Mouse (Mus musculus) forebrain, embryonic 14.5 days (tissue): Measurements from ENCODE around the gene Efcab9. TPM values are rescaled to one million over a fixed set of nuclear protein-coding genes. Genes with fewer than 3 reads are reported as not detected.

Experiments
- ATAC-seq: fragments of 200-750 bp; cut with Nextera tagmentation; 2 replicates; pipeline ENCODE4 v1.8.0; 2017; ENCODE audit warnings: mild to moderate bottlenecking, moderate library complexity
- DNase-seq: peaks from one replicate; pipeline ENCODE4 v3.0.0-alpha.2; 2015; ENCODE audit warnings: low spot score
- H3K27ac ChIP-seq: fragments of 300-500 bp; sonication (generic); 2 replicates; pipeline ENCODE4 v1.5.1; 2014; ENCODE audit warnings: low read depth, mild to moderate bottlenecking, control low read depth, low read length, moderate library complexity
- H3K27me3 ChIP-seq: fragments of 300-500 bp; sonication (generic); replicated peaks from 2 replicates; pipeline ENCODE4 v1.6.1; 2014; ENCODE audit warnings: low read length, control low read depth, mixed read lengths; ENCODE audit not compliant: control insufficient read depth, insufficient read depth
- H3K36me3 ChIP-seq: fragments of 300-500 bp; sonication (generic); 2 replicates; pipeline ENCODE4 v1.6.1; 2014; ENCODE audit warnings: low read length, control low read depth; ENCODE audit not compliant: control insufficient read depth, insufficient read depth
- H3K4me1 ChIP-seq: fragments of 300-500 bp; sonication (generic); 2 replicates; pipeline ENCODE4 v1.6.1; 2014; ENCODE audit warnings: antibody characterized with exemption, low read length, control low read depth; ENCODE audit not compliant: control insufficient read depth, insufficient read depth
- H3K4me2 ChIP-seq: fragments of 300-500 bp; sonication (generic); 2 replicates; pipeline ENCODE4 v1.6.1; 2014; ENCODE audit warnings: mild to moderate bottlenecking, control low read depth, low read length
- H3K4me3 ChIP-seq: fragments of 300-500 bp; sonication (generic); 2 replicates; pipeline ENCODE4 v1.5.1; 2014; ENCODE audit warnings: low read depth, low read length, control low read depth
- H3K9ac ChIP-seq: fragments of 300-500 bp; sonication (generic); 2 replicates; pipeline ENCODE4 v1.6.1; 2014; ENCODE audit warnings: mild to moderate bottlenecking, low read length, control low read depth, moderate library complexity
- H3K9me3 ChIP-seq: fragments of 300-500 bp; sonication (generic); replicated peaks from 2 replicates; pipeline ENCODE4 v1.6.1; 2016; ENCODE audit warnings: low read length, control low read depth, mixed read lengths; ENCODE audit not compliant: control insufficient read depth
- WGBS: fragments of 180-500 bp; shearing (Covaris S2); extraction: QIAGEN DNeasy Blood & Tissue Kit; methylation state at CpG from one replicate; pipeline ENCODE4 v1.1.7; 2014; 5-methylcytosine and 5-hydroxymethylcytosine counted together
- polyA plus RNA-seq: library from polyadenylated mRNA; unstranded; fragments of >200 nt; fragmentation: Nextera tagmentation; extraction: Ambion mirVana; gene quantifications from 2 replicates; pipeline ENCODE4 v1.2.1, GENCODE M21; 2014

Gene Efcab9
- polyA plus RNA-seq, 1 experiment from 2014 or later, result not detected

- H3K4me3 ChIP-seq, result no peak overlapping the region
- H3K27me3 ChIP-seq, result no peaks in the 10 kb centered on the region
- H3K4me2 ChIP-seq, result no peak overlapping the region
- WGBS, result 79% methylated on average over 3 of the region's 3 CpGs
- no peak overlapping the region for H3K9ac ChIP-seq
- DNase-seq (no peak), ATAC-seq (no peak)
- 0 out of 2 replicates have a peak, but pooled peaks cover 4% of the 10 kb centered on the region for H3K36me3 ChIP-seq
- H3K4me1 ChIP-seq, result no peaks in the 10 kb centered on the region
- H3K9me3 ChIP-seq, result no peaks in the 10 kb centered on the region
- no peak overlapping the region for H3K27ac ChIP-seq
Observed at GRCm38 (mm10) chr11:32485290-32485689, 46.6 kb downstream of the Efcab9 start.

GRCm38 (mm10) chr11:32481525-32481924, 50.4 kb downstream of the Efcab9 start:
- H3K27ac ChIP-seq, result no peak overlapping the region
- H3K4me1 ChIP-seq, result no peaks in the 10 kb centered on the region
- ATAC-seq (no peak), DNase-seq (no peak)
- H3K27me3 ChIP-seq, result no peaks in the 10 kb centered on the region
- no peak overlapping the region for H3K4me3 ChIP-seq
- H3K9ac ChIP-seq, result no peak overlapping the region
- 67% methylated on average over 2 of the region's 2 CpGs for WGBS
- no peaks in the 10 kb centered on the region for H3K9me3 ChIP-seq
- no peak overlapping the region for H3K4me2 ChIP-seq
- no peaks in the 10 kb centered on the region for H3K36me3 ChIP-seq

GRCm38 (mm10) chr11:32475487-32476236, 56.2 kb downstream of the Efcab9 start:
- DNase-seq (no peak), ATAC-seq (no peak)
- Histone ChIP-seq H3K27ac (no peak overlapping the region), H3K9me3 (no peaks in the 10 kb centered on the region), H3K4me1 (no peaks in the 10 kb centered on the region), H3K4me3 (no peak overlapping the region), H3K4me2 (no peak overlapping the region), H3K27me3 (no peaks in the 10 kb centered on the region), H3K9ac (no peak overlapping the region), H3K36me3 (no peaks in the 10 kb centered on the region)
- WGBS, result 80% methylated on average over 5 of the region's 5 CpGs

GRCm38 (mm10) chr11:32474725-32475124, 57.2 kb downstream of the Efcab9 start:
- WGBS, result 95% methylated on average over 3 of the region's 3 CpGs
- H3K36me3 ChIP-seq, result no peaks in the 10 kb centered on the region

More at GRCm38 (mm10) chr11:32474725-32475124, 57.2 kb downstream of the Efcab9 start:
- no peak overlapping the region for H3K27ac ChIP-seq
- no peak overlapping the region for H3K4me3 ChIP-seq
- no peaks in the 10 kb centered on the region for H3K4me1 ChIP-seq
- ATAC-seq (no peak), DNase-seq (no peak)
- no peak overlapping the region for H3K4me2 ChIP-seq
- no peaks in the 10 kb centered on the region for H3K27me3 ChIP-seq
- H3K9me3 ChIP-seq, result no peaks in the 10 kb centered on the region
- H3K9ac ChIP-seq, result no peak overlapping the region

Other genes with a start within 250 kb of the Efcab9 start
- 2,348 and 2,639 TPM in 2 replicates for gene Hba-a1, start 248.6 kb downstream of the Efcab9 start, polyA plus RNA-seq
- 1.1 and 1.6 TPM in 2 replicates for gene Hbq1b, start 245.1 kb downstream of the Efcab9 start, polyA plus RNA-seq
- 5,936 and 7,230 TPM in 2 replicates for gene Hba-a2, start 235.6 kb downstream of the Efcab9 start, polyA plus RNA-seq
- 0.63 and 0.75 TPM in 2 replicates for gene Hbq1a, start 232.0 kb downstream of the Efcab9 start, polyA plus RNA-seq
- gene Sh3pxd2b, start 184.3 kb downstream of the Efcab9 start, polyA plus RNA-seq, result 13.4 and 17.0 TPM in 2 replicates
- gene Ubtd2, start 76.7 kb downstream of the Efcab9 start, polyA plus RNA-seq, result 71.7 and 76.2 TPM in 2 replicates
- 0.80 and 1.1 TPM in 2 replicates for gene Stk10, start 1.2 kb upstream of the Efcab9 start, polyA plus RNA-seq
- 83.1 and 99.3 TPM in 2 replicates for gene Fbxw11, start 110.6 kb upstream of the Efcab9 start, polyA plus RNA-seq